Mouse (Mus musculus) midbrain, embryonic 11.5 days (tissue): ENCODE results near the gene Sptb. TPM values are rescaled to one million over a fixed set of nuclear protein-coding genes. Genes with fewer than 3 reads are reported as not detected.

Experiments used
- ATAC-seq: fragments of 200-750 bp; cut with Nextera tagmentation; 2 replicates; pipeline ENCODE4 v1.8.0; 2017; ENCODE audit warnings: moderate TSS enrichment, moderate library complexity; ENCODE audit not compliant: low FRiP score
- DNase-seq: peaks from one replicate; pipeline ENCODE4 v3.0.0; 2015; ENCODE audit warnings: low spot score; ENCODE audit errors: missing footprints
- H3K27ac ChIP-seq: fragments of 300-500 bp; sonication (generic); 2 replicates; pipeline ENCODE4 v1.5.1; 2014; ENCODE audit warnings: low read depth, low read length
- H3K27me3 ChIP-seq: fragments of 300-500 bp; sonication (generic); 2 replicates; pipeline ENCODE4 v1.6.1; 2014; ENCODE audit warnings: mild to moderate bottlenecking, low read length, moderate library complexity, mixed read lengths; ENCODE audit not compliant: control insufficient read depth, insufficient read depth
- H3K36me3 ChIP-seq: fragments of 300-500 bp; sonication (generic); 2 replicates; pipeline ENCODE4 v1.6.1; 2014; ENCODE audit warnings: mild to moderate bottlenecking, low read length, moderate library complexity, mixed read lengths; ENCODE audit not compliant: control insufficient read depth, insufficient read depth
- H3K4me1 ChIP-seq: fragments of 300-500 bp; sonication (generic); 2 replicates; pipeline ENCODE4 v1.6.1; 2014; ENCODE audit warnings: low read length; ENCODE audit not compliant: control insufficient read depth, insufficient read depth
- H3K4me2 ChIP-seq: fragments of 300-500 bp; sonication (generic); 2 replicates; pipeline ENCODE4 v1.6.1; 2014; ENCODE audit warnings: mild to moderate bottlenecking, moderate library complexity
- H3K4me3 ChIP-seq: fragments of 300-500 bp; sonication (generic); 2 replicates; pipeline ENCODE4 v1.5.1; 2014; ENCODE audit warnings: low read depth, low read length
- H3K9ac ChIP-seq: fragments of 300-500 bp; sonication (generic); 2 replicates; pipeline ENCODE4 v1.6.1; 2014; ENCODE audit warnings: low read length
- H3K9me3 ChIP-seq: fragments of 300-500 bp; sonication (generic); 2 replicates; pipeline ENCODE4 v1.6.1; 2016; ENCODE audit warnings: low read length; ENCODE audit not compliant: control insufficient read depth
- WGBS: fragments of 180-500 bp; shearing (Covaris S2); extraction: QIAGEN DNeasy Blood & Tissue Kit; methylation state at CpG from one replicate; pipeline ENCODE4 v1.1.7; 2014; 5-methylcytosine and 5-hydroxymethylcytosine counted together
- polyA plus RNA-seq: library from polyadenylated mRNA; unstranded; fragments of >200 nt; fragmentation: Nextera tagmentation; extraction: Ambion mirVana; gene quantifications from 2 replicates; pipeline ENCODE4 v1.2.1, GENCODE M21; 2014

Sptb gene
- polyA plus RNA-seq = 3.1 and 3.6 TPM in 2 replicates

GRCm38 (mm10) chr12:76710351-76711100 is at the start of gene Sptb:
Sptb (minus strand) TSS chr12:76710547.
- Histone ChIP-seq H3K4me3 (peak within 1 kb of the TSS; percentile 69), H3K9ac (peak within 1 kb of the TSS; percentile 71), H3K27me3 (peaks cover 45% of the 10 kb centered on the region), H3K27ac (no peak within 1 kb of the TSS), H3K4me1 (peaks cover 11% of the 10 kb centered on the region), H3K36me3 (no peaks in the 10 kb centered on the region), H3K4me2 (peak within 1 kb of the TSS; percentile 100), H3K9me3 (no peaks in the 10 kb centered on the region)
- WGBS = under 1% methylated on average over 40 of the region's 40 CpGs
- peak; percentile 77 for ATAC-seq
- peak; percentile 96 for DNase-seq

GRCm38 (mm10) chr12:76752652-76753318 is 42.4 kb upstream of the Sptb start:
- Histone ChIP-seq H3K4me3 (no peak overlapping the region), H3K9me3 (no peaks in the 10 kb centered on the region), H3K4me1 (no peaks in the 10 kb centered on the region), H3K36me3 (no peaks in the 10 kb centered on the region), H3K9ac (no peak overlapping the region), H3K4me2 (no peak overlapping the region), H3K27me3 (no peaks in the 10 kb centered on the region), H3K27ac (no peak overlapping the region)
- WGBS = 52% methylated on average over 14 of the region's 14 CpGs
- peak; percentile 93 for DNase-seq
- ATAC-seq = 0 out of 2 replicates have a peak, but pooled peaks have one; percentile 55

GRCm38 (mm10) chr12:76750866-76751459 is 40.6 kb upstream of the Sptb start:
- H3K27ac ChIP-seq = no peak overlapping the region
- H3K4me3 ChIP-seq = no peak overlapping the region
- no peak overlapping the region for H3K9ac ChIP-seq
- 83% methylated on average over 16 of the region's 16 CpGs for WGBS
- H3K9me3 ChIP-seq = no peaks in the 10 kb centered on the region
- ATAC-seq = no peak
- no peak overlapping the region for H3K4me2 ChIP-seq
- no peaks in the 10 kb centered on the region for H3K27me3 ChIP-seq
- no peaks in the 10 kb centered on the region for H3K4me1 ChIP-seq
- DNase-seq = no peak
- H3K36me3 ChIP-seq = no peaks in the 10 kb centered on the region

- Histone ChIP-seq H3K9me3 (no peaks in the 10 kb centered on the region), H3K27ac (no peak overlapping the region), H3K4me2 (no peak overlapping the region), H3K4me1 (no peaks in the 10 kb centered on the region), H3K27me3 (no peaks in the 10 kb centered on the region), H3K36me3 (no peaks in the 10 kb centered on the region), H3K4me3 (no peak overlapping the region), H3K9ac (no peak overlapping the region)
- ATAC-seq (no peak), DNase-seq (no peak)
- WGBS = 88% methylated on average over 4 of the region's 4 CpGs
These were observed 17.6 kb upstream of the Sptb start for GRCm38 (mm10) chr12:76727955-76728354.

- DNase-seq (no peak), ATAC-seq (no peak)
- WGBS = 84% methylated on average over 3 of the region's 3 CpGs
- Histone ChIP-seq H3K4me3 (no peak overlapping the region), H3K9ac (no peak overlapping the region), H3K36me3 (no peaks in the 10 kb centered on the region), H3K4me2 (no peak overlapping the region), H3K9me3 (no peaks in the 10 kb centered on the region), H3K27ac (no peak overlapping the region), H3K27me3 (no peaks in the 10 kb centered on the region), H3K4me1 (no peaks in the 10 kb centered on the region)
These were observed 11.7 kb upstream of the Sptb start for GRCm38 (mm10) chr12:76722026-76722425.

- H3K9me3 ChIP-seq = no peaks in the 10 kb centered on the region
- no peak overlapping the region for H3K4me2 ChIP-seq
- H3K36me3 ChIP-seq = no peaks in the 10 kb centered on the region
- no peak overlapping the region for H3K27ac ChIP-seq
- no peaks in the 10 kb centered on the region for H3K27me3 ChIP-seq
- DNase-seq (no peak), ATAC-seq (no peak)
- no peaks in the 10 kb centered on the region for H3K4me1 ChIP-seq
- no peak overlapping the region for H3K9ac ChIP-seq
- H3K4me3 ChIP-seq = no peak overlapping the region
These were observed 10.2 kb upstream of the Sptb start for GRCm38 (mm10) chr12:76720572-76720971.

GRCm38 (mm10) chr12:76718384-76718783 is 8.0 kb upstream of the Sptb start:
- no peaks in the 10 kb centered on the region for H3K27me3 ChIP-seq
- no peak overlapping the region for H3K4me3 ChIP-seq
- H3K36me3 ChIP-seq = no peaks in the 10 kb centered on the region
- no peak overlapping the region for H3K27ac ChIP-seq
- H3K9me3 ChIP-seq = no peaks in the 10 kb centered on the region
- H3K4me1 ChIP-seq = no peaks in the 10 kb centered on the region
- no peak overlapping the region for H3K9ac ChIP-seq
- DNase-seq (no peak), ATAC-seq (no peak)
- H3K4me2 ChIP-seq = no peak overlapping the region
- 79% methylated on average over 4 of the region's 4 CpGs for WGBS

- Histone ChIP-seq H3K9me3 (no peaks in the 10 kb centered on the region), H3K9ac (peak overlapping the region; percentile 71), H3K4me1 (peaks cover 11% of the 10 kb centered on the region), H3K36me3 (no peaks in the 10 kb centered on the region), H3K27ac (no peak overlapping the region), H3K4me2 (peak overlapping the region; percentile 100), H3K4me3 (peak overlapping the region; percentile 69), H3K27me3 (peaks cover 45% of the 10 kb centered on the region)
- WGBS = under 1% methylated on average over 54 of the region's 55 CpGs
- peak; percentile 86 for ATAC-seq
- no peak for DNase-seq
These were observed 474 bp downstream of the Sptb start for GRCm38 (mm10) chr12:76709795-76710350.
